Mouse (Mus musculus): ENCODE measurements at regions not wholly inside any gene's neighbourhood (a gene's known extent, or its start where the extent isn't known, plus 50 kb on each side); places are given as distances from the start of the nearest gene placed in this dataset.

DNA sequence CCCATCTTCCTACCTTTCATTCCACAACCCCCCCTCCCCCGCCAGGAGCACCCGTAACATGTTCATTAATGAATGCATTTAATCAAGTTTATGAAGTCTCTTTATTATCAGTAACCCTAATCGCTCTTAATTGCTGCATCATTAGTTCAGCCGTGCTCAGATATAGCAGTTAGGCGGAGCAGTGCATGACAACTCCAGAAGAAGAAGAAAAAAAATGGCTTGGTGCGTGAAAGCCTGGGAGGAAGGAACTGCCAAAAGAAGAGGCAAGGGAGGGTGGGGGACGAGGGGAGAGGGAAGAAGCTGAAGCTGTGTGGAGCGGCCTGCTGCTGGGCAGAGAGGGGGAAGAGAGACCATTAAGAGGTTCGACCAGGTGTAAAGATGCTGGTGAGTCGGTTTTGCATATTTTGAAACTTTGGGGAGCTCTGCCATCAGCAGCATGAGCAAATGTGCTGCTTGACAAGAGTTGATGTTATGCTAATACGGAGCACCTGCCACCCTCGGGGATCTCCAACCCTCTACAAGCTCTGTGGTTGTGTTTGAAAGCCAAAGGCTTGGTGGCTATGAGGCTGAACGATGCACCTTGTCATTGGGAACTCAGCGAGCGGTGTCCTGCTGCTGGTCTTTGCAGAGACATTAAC lies 408.6 kb upstream of the Zfp703 start:
- no peak for ATAC-seq (replicated peaks; ENCODE audit: low FRiP score, low TSS enrichment, poor library complexity, severe bottlenecking)

DNA sequence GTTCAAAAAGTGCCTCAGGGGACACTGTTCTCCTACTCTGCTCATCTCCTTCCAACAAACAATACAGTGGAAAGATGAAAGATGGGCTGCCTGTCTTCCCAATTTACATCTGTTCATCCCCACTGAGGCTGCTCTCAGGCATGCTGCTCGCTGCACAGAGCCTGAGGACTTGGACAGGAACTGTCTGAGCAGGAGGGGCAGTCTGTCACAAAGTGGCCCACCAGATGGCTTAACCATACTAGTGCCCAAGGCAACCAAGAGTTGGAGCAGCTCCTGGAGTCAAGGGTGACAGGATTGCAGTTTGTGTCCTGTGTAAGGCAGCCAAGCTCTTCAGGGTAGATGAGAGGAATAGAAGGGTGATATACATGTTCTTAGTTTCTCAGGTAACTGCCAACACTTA lies 388.3 kb upstream of the Zfp703 start:
- ATAC-seq (replicated peaks; ENCODE audit: low FRiP score, low TSS enrichment, poor library complexity, severe bottlenecking), result no peak

DNA sequence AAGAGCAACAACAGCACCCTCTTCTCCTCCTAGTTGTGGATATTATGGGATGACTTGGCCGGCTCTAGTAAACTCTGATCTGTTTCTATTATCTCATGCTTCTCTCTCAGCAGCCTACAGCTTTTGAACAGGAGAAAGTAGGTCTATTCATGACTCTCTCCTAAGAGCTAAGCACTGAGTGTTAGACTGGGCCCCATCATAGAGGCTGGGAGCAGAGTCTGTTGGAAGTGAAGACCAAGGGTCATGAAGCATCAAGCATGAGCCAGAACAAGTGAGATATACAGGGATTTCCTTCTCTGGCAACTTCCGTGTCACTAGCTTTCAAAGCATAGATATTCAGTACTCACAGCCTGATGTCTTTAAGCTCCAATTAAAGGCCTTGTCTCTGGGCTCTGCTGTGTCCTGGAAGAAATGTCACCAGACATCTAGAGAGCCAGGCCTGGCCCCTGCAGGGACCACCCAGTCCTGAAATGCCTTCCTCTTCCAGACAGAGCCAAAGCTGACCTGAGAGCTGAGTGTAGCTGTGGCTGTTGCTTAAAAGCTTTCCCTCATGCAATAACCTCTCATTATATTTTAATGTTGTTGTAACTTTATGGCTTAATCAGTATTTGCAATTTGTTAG lies 386.4 kb upstream of the Zfp703 start:
- ATAC-seq (replicated peaks; ENCODE audit: low FRiP score, low TSS enrichment, poor library complexity, severe bottlenecking), result no peak

DNA sequence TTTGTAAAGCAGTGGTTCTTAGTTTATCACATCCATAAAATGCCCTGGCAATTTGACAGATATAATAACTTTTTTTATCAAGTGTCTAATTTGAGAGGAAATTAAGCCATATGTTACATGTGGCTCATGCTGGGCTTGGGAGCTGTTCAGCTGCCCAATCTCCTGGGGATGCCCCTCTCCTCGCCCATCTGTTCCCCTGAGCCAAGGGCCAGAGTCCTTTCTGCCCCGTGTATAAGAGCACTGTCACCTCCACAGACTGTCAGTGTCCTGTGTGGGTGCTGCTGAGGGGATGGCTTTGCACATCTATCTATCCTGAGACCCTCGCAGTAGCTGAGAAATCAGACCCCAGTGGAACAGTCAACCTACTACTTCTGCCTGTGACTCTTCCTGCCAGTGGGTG lies 385.9 kb upstream of the Zfp703 start:
- ATAC-seq (replicated peaks; ENCODE audit: low FRiP score, low TSS enrichment, poor library complexity, severe bottlenecking), result no peak

DNA sequence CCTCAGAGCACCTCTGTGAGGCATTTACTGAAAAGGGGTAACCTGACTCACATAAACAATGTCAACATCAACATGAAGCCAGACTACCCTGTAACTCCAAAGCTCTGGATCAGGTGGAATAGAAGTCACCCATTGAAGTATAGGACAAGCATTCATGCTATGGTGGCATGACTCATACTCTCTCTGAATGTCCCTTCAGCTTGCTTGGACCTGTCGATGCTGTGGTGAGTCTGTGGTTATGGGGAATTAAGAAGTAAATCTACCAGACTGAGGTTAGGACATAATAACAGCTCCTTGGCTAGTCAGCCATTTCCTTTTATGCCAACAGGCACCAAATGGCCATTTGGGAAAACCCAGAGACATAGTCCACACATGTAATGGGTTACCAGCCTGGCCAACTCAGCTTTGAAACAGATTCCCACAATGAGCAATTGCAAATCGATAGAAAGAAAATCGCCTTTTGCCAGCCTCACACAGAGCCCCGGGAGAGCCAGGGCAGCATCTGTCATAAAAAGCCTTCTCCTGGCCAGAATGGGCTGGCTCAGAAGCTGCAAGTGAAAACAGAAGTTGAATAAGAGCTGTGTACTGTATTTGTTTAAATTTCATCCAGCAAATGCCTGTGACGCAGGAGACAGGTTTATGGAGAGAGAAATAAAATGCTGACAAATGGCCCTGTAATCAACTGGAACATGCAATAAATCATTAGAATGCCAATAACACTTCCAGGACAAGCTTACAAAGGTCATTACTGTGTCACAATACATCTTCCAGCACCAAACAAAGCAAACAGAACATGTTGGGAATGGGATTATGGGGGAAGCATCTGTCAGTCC lies 383.4 kb upstream of the Zfp703 start:
- no peak for ATAC-seq (replicated peaks; ENCODE audit: low FRiP score, low TSS enrichment, poor library complexity, severe bottlenecking)

DNA sequence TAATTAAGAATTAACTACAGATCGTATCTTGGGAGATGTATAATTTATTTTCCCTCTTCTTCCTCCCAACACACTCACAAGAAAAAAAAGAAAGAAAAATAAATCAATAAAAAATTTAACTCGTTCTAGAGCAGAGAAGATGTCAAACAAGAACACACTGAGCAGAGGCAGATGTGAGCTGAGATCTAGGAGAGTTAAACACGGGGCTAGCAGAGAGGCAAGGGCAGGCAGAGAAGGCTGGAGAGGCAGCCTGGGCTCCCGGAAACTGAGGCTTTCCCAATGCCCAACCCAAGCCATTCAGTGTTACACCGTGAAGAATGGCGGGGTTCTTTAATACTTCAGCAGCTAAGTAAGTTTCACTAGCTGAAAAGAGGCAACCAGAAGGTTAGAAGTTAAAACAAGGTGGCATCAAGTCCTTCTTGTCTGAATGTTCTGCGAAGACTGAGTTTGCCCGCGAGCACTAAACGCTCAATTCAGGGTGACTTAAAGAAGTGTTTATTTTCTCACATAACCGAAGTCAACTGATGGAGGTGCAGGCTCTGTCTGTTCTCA lies 382.7 kb upstream of the Zfp703 start:
- ATAC-seq (replicated peaks; ENCODE audit: low FRiP score, low TSS enrichment, poor library complexity, severe bottlenecking), result no peak

DNA sequence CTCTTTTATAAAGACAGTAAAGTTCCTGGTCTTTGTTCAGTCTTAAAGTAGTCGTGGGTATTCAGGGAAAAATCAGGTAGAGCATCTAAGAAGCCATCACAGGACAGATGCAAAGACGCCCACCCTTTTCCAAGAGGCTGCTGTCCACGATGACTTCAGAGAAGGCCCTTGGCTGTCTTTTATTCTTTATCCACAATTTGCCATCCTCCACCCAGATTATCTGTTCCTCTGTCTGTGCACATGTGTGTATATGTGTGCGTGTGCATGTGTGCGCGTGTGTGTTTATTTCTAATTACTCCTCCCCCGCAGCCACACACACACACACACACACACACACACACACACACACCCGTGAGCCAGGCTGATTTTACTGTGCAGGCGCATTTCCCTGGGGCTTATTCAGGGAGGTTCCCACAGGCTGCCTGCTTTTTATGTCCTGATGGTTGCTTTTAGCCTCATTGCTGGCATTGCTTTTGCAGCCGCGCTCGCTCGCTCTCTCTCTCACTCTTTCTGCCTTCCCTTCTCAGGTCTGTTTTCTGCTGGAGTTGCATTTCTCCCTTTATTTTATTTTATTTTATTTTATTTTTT lies 381.6 kb upstream of the Zfp703 start:
- ATAC-seq (replicated peaks; ENCODE audit: low FRiP score, low TSS enrichment, poor library complexity, severe bottlenecking), result no peak

DNA sequence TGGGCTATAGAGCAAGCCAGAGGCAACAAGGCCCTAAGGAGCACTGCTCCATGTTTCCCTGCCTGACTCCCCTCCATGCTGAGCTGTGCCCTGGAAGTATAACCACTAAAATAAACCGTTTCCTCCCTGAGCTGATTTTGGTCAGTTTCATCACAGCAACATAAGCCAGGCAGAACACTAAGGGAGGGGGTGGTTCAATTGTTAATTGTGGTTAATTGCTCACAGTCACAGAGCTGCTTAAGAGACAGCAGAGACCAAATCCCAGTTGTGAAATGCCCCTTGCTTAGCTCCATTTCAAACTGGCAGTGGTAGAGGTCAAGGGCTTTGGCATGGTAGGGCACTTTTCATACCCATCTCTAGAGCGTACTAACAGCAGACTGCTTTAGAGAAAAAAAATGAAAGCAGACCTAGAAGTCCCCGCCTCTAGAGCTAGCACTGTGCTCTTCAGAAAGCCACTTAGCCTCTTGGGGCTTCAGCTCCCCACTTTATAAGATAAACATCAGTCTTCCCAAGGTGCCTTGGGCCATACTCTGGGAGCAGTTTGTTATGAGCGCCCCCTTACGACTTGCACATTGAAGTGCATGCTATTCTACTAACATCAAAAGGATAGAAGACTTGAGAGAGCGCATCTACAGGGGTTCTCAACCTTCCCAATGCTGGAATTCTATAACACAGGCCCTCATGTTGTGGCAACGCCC lies 380.3 kb upstream of the Zfp703 start:
- no peak for ATAC-seq (replicated peaks; ENCODE audit: low FRiP score, low TSS enrichment, poor library complexity, severe bottlenecking)

DNA sequence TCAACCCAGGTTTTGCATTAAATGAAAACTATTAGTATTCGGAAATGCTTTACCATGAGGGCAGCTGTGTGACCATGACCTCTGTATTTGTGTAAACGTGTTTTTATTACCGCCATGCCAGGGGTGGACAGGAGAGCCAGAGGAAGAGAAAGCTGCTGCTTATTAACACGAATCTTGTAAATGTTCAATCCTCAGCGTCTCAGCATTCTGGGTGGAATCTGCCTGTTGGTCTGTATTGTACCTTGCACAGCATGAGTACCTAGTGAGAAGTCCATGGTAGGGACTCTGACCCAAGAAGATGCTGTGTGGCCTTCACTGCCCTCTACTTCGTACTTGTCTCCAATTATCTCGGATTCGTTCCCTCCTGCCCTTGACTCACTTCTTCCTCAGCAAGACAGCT lies 378.6 kb upstream of the Zfp703 start:
- ATAC-seq (replicated peaks; ENCODE audit: low FRiP score, low TSS enrichment, poor library complexity, severe bottlenecking), result no peak

DNA sequence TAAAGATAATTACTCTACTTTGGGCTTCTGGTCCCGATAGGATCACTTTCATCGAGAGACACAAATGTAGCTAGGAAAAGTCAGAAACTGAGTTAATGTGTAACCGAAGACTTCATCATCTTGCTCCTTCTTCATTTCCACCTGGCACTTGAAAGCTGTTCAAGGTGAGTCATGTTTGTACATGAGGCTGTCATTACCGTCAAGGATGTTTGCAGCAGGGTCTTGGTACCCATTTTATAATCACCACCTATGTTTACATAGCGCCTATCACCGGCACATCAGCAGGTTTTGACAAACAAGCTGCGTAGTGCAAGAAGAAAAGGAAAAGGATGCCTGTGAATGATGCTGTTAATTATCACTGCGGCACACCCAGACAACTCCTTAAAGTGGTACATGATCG lies 377.0 kb upstream of the Zfp703 start:
- no peak for ATAC-seq (replicated peaks; ENCODE audit: low FRiP score, low TSS enrichment, poor library complexity, severe bottlenecking)

DNA sequence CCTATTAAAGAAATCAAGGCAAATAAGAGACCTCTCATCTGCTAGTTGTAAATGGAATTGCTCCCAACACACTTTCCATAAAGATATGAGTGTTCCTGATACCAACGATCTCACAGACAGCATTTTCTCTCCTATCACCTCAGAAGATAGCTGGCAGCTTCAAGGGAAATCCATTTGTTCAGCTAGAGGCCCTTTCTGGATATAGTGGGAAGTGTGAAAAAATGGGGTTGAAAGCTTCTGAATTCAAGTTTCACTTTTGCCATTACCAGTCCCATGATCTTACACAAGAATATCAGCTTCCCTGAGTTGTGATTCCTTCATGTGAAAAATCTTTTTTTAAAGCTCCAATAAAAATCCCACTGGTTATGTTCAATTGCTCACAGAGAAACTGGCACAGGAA lies 369.1 kb upstream of the Zfp703 start:
- no peak for ATAC-seq (replicated peaks; ENCODE audit: low FRiP score, low TSS enrichment, poor library complexity, severe bottlenecking)

DNA sequence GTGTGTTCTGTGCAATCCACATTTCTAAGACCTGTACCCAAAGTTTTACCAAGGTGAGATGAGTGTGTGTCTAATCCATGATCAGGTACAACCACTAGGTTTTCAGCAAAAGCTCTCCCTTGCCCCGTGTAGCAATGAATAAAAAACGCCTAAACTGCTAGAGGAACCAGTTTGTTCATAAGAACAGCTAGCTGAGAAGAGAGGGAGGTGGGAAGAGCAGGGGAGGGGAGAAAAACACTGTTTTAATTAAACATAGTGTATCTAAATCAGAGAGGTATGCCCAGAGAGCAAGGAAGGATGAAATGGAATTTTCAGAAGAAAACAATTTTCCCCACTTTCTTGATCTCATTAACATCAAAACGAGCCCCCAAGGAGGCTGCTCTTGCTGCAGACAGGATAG lies 368.5 kb upstream of the Zfp703 start:
- no peak for ATAC-seq (replicated peaks; ENCODE audit: low FRiP score, low TSS enrichment, poor library complexity, severe bottlenecking)

DNA sequence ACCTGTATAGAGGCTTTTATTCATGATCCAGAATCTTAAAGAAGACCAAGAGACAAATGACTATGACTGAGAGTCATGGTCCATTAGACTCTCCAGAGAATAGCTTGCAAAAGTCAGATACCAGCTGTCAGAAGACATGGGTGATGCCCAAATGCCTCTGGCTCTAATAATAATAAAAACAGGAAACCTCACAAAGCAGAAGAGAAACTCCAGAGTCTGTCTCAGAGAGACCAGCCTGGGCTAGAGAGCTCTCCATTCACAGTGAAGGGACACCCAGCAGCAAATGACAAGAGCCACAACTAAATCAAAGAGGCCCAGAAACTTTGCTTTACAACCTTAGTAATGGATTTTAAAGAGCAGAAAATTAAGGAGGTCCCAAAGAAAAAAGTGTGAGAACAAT lies 365.0 kb upstream of the Zfp703 start:
- ATAC-seq (replicated peaks; ENCODE audit: low FRiP score, low TSS enrichment, poor library complexity, severe bottlenecking), result no peak

DNA sequence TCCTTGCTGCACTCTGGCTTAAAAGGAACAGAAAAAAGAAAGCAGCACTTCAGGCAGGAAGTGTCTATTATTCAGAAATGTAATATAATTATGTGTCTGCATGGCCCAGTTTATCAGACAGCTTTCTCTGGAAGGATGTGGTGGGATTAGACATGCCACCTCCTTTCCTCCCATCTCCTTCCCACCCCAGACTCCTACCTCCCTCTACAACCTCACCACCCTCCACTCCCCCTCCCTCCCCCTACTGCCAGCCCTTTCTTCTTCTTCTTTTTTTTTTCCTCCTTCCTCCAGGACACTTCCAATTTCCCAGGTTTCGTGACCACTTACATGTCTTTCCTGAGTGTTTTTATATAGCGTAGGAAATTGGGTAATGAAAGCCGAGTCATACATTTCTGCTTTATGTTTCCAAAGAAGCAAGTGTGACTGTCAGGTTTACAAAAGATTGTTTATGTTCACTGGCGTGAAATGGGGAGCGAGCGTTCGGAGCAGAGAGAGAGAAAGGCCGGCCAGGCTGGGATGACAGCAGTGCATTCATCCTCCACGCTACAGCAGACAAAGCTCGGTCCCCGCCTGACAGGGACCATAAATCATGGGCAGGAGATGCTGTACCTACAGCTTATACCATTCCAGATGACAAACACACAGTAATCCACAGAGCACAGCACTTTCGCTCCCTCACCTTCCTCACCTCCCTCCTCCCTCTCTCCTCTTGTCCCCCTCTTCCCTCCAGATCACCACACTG lies 354.6 kb upstream of the Zfp703 start:
- ATAC-seq (replicated peaks; ENCODE audit: low FRiP score, low TSS enrichment, poor library complexity, severe bottlenecking), result no peak

DNA sequence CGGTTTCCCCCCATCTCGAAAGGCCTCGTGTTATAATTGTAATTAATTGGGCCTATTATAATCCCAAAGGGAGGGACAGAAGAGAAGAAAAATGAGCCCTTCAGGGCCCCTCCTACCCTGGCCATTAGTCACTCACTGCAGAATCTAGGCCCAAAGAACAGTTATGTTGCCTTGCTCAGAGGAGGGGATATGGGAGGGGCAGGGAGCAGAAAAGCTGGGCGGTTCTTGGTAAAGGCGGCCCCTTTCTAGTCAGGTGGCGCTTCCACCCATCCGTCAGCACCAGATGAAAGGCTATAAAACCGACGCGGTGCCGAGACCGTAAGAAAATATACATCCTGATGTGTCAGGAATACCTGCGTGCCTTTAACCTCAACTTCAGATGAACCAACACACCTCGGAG lies 350.9 kb upstream of the Zfp703 start:
- ATAC-seq (replicated peaks; ENCODE audit: low FRiP score, low TSS enrichment, poor library complexity, severe bottlenecking), result no peak

DNA sequence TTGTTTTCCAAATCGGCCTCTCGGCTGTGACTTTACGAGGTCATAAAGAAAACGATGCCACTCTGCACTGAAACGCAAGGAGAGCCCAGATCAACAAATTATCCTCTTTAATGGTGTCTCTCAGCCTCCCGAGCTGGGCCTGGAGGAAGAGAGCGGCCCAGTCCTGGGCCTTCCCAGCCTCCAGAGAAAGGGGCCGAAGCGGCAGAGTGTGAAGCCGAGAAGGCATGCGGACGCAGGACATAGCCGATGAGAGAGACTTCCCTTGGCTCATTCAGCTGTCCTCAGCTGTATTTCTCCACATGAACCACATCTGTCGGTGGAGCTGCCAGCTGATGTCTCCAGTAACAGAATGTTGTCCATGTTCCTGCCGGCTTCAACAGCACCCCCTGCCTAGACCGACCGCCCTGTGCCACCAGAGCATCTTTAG lies 350.5 kb upstream of the Zfp703 start:
- ATAC-seq (replicated peaks; ENCODE audit: low FRiP score, low TSS enrichment, poor library complexity, severe bottlenecking), result no peak

DNA sequence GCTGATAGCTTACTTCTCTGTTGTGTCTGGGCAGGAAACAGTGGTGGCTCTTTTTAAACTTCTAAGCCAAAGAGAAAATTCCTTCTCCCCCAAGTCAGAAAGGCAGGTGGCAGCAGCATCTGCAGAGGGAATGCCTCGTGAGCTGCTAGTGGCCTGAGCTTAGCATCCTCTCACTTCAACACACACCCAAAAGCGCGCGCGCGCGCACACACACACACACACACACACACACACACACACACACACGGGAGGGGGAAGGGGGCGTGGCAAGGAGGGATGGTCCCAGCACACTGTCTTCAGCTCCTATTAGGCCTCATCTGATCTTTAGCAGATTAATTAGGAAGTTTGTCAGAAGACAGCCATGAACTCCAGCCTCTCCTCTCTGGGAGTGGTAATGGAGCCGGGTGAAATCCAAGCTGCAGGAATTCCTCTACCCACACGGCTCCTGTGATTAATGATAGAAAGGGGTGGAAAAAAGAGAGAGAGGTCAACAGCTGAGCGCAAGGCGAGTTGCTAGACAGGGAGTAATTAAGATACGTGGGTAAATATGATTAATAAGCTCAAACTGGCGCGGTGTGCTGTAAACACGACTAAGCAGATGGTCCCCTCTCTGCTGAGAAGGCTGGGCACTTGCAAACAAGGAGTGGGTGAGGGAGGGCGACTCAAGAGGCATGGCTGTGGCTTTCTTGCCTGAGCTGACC lies 349.8 kb upstream of the Zfp703 start:
- ATAC-seq (replicated peaks; ENCODE audit: low FRiP score, low TSS enrichment, poor library complexity, severe bottlenecking), result no peak

DNA sequence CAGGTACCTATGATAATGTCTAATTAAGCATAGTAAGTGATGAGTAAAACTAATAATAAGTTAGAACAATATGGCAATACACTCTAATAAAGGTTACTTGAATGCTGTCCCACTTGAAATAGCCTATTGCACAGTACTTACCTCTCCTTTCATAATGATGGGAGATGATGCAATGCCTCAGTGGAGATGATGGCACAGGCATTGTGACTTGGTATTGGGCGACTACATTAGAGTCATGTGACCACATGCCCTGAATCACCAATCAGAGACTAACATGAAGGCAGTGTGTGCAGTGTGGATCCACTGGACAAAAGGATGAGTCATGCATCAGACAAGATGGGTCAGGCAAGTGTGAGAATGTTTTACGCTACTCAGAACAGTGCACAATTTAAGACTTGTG lies 346.6 kb upstream of the Zfp703 start:
- no peak for ATAC-seq (replicated peaks; ENCODE audit: low FRiP score, low TSS enrichment, poor library complexity, severe bottlenecking)
